Mouse (Mus musculus) left cerebral cortex, adult 18-20 months (tissue): ENCODE results near the gene Aadac. TPM values are rescaled to one million over a fixed set of nuclear protein-coding genes. Genes with fewer than 3 reads are reported as not detected.

ENCODE experiments used
- DNase-seq, 2 experiments: peaks; one replicate each; pipeline ENCODE4 v3.0.0; 2021 to 2022; ENCODE audit warnings: low spot score in 2 of 2, mixed read lengths in 1 of 2
- long read RNA-seq, 2 experiments: library from polyadenylated mRNA; stranded (forward); transcript quantifications; one replicate each; pipeline ENCODE4 v2.0.0; 2021
- total RNA-seq, 2 experiments: library from RNA; stranded (reverse); gene quantifications; 2 replicates each; pipeline ENCODE4 v1.2.3; 2021

Aadac gene
- not detected for total RNA-seq
- long read RNA-seq, experiment 1, result 0 reads
- long read RNA-seq, experiment 2, result 0 reads

- no peak for DNase-seq
Measured at GRCm38 (mm10) chr3:60025417-60025816, at the start of gene Aadac. Aadac (plus strand) TSS chr3:60025717.

DNA sequence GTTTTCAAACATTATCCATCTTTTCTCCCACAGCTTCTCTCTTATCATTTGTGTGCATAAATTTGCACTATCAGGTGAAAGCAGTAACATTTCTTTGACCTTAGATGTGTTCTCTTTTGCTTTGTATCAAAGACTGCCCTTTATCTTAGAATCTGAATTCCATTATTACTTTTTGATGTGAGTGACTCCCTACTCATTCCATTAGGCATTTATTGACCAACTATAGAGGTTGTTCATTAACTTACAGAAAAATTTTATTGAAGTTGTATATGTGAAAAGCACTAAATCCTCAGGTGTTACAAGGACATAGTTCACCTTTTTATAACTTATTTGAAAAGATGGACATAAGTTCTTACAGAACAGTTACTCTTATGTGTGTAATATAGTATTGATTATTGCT, 21.9 kb upstream of the Aadac start:
- DNase-seq, result no peak

DNA sequence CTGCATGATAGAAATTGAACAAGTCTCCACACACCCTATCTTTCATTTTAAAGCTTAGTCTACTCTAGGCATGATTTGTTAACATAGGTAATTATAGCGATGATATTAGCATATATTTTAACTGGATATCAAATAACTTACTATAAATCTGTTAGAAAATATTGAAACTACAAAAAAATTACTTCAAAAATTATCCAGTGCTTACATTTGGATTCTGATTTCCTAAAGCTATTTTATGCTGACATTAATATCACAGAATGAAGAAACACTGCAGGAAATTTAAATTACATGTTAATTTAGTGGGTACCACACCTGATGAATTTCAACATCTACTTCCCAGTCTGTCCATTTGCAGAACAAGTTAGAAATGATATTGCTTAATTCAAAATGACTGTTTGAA, 19.1 kb upstream of the Aadac start, which contains the start of gene Aadacl2:
Gene Aadacl2 (plus strand): TSS at position 301 of the 400 bp plus-strand sequence.
- no peak for DNase-seq

GRCm38 (mm10) chr3:60031511-60031910, 6.0 kb downstream of the Aadac start:
- DNase-seq, result no peak

GRCm38 (mm10) chr3:60046221-60046913, 20.9 kb downstream of the Aadac start:
- DNase-seq, result no peak

DNA sequence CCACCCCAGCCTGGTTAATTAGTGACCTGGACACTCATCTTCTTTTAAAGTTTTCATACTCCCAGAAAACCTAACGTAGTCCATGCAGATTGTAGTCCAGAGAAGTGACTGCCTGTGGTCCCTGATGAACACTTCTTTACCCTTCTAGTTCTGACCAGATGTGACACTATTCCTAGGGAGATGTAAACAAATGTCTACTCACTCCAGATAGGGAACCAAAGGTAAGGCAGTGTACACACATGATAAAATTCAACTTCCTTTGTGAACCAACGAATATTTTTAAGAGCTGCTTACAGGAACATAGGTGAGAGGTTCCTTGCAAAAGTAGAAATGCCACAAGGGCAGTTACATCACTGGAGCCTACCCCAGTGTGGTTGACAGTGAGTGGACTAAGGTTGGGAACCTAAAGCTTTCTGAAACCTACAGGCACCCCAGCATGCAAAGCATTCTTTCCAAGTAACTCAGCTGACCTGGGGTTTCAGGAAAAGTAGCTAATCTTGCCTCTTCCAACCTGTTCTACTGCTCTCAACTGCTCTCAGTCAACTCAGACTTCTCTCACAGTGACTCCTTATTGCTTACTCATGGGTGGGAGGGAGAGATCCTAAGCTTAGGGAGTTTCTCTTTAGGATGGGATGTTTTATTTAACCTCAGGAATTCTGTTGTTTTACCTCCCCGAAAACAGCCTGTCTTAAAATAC, 27.9 kb downstream of the Aadac start:
- DNase-seq, result no peak

- DNase-seq, result no peak
Measured at GRCm38 (mm10) chr3:60053931-60054330, 28.4 kb downstream of the Aadac start.

DNA sequence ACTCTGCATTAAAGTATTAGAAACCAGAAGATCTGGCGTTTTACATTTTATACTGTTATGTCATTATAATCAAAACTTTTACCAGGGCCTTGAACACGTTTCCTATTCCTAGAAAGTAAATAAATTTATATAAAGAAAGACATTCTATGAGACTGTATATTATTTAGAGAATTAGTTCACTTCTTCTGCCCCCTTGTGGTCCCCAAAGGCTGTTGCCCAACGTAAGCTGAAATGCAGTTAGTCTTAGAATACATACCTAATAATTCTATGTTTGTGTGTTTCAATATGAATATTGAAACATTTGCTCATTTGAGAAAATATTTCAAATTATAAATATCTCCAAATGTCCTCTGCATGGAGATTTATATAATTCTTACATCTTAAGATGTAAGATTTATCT, 30.9 kb downstream of the Aadac start:
- DNase-seq, result peak in 1 of 2 experiments; percentile 10

DNA sequence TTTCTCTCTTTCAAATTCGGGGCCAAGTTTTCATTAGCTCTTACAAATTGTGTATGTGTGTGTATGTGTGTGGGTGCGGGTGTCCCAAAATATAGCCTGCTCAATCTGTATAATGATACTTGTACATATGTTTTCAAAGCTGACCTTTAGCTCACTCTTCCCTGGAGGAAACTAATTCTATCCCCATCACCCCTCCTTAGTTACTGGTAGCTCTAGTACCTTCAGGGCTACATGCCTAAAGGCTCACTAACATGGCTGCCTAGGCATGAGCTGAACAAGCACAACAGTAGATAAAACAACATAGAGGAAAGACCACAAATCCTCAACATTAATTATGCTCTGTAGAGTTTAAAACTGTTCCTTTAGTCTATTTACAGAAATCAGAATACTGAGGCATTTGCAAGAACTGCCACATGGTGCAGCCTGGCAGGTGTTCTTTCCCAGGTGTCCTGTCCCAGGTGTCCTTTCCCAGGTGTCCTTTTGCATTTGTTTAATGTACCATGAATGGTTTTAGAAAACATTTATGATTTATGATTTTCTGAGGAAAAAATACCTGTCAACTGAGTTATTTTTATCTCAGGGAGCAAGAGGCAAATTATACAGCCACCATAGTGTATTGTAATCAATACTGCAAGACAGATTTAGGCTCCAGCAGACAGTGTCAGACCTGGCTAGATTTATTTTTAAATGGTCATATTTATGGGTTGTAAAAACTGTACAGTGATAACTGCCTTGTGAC, 31.7 kb downstream of the Aadac start:
- no peak for DNase-seq

- DNase-seq, result no peak
Measured at GRCm38 (mm10) chr3:60057809-60058082, 32.2 kb downstream of the Aadac start.

GRCm38 (mm10) chr3:60078883-60079415, 53.4 kb downstream of the Aadac start:
- no peak for DNase-seq

GRCm38 (mm10) chr3:60080572-60080971, 55.1 kb downstream of the Aadac start:
- DNase-seq, result no peak

DNA sequence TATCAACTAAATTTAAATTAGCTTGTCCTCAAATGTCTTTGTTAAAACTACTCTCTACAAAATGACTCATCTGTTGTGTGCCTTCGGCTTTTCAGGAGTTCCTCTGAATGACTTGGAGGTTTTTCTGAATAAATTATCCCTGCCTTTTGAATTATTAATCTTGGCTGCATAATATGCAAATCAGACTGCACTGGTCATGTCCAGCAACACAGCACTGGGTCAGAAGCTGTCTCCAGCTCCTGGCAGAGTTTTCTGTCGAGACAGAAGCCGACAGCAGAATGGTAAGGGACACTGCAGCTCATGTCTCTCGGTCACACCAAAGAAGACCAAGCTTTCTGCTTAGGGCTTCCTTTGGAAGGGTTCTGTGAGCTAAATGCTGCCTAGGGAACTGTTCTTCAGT, 56.1 kb downstream of the Aadac start, which contains the start of gene Sucnr1:
Gene Sucnr1 (plus strand): TSS at position 222 of the 400 bp plus-strand sequence.
- peak in 1 of 2 experiments; percentile 2 for DNase-seq

GRCm38 (mm10) chr3:60082746-60083145, 57.2 kb downstream of the Aadac start:
- no peak for DNase-seq

- DNase-seq, result no peak
Measured at GRCm38 (mm10) chr3:60085729-60086128, 60.2 kb downstream of the Aadac start.

Other genes with a start within 250 kb of the Aadac start
- not detected for gene Gm8298, start 164.7 kb upstream of the Aadac start, total RNA-seq
- not detected for gene C130079G13Rik, start 100.5 kb upstream of the Aadac start, total RNA-seq
- gene Aadacl2, start 19.0 kb upstream of the Aadac start, total RNA-seq, result not detected
- not detected for gene Sucnr1, start 56.2 kb downstream of the Aadac start, total RNA-seq